Mouse (Mus musculus) kidney, embryonic 14.5 days (tissue): ENCODE data around the gene Gsta4. TPM values are rescaled to one million over a fixed set of nuclear protein-coding genes. Genes with fewer than 3 reads are reported as not detected.
"Not testable (repeated sequence)": the region's sequence is repeated elsewhere in the genome, so short reads cannot be mapped to it uniquely, and the experiment has no call there.

Experiments used
- ATAC-seq: fragments of 200-750 bp; cut with Nextera tagmentation; 2 replicates; pipeline ENCODE4 v1.8.0; 2017; ENCODE audit warnings: moderate number of reproducible peaks, mild to moderate bottlenecking, moderate TSS enrichment, moderate library complexity; ENCODE audit not compliant: low FRiP score, low TSS enrichment
- H3K27ac ChIP-seq: fragments of 300-500 bp; sonication (generic); 2 replicates; pipeline ENCODE4 v1.5.1; 2014; ENCODE audit warnings: low read depth, mild to moderate bottlenecking, low read length, moderate library complexity, mixed read lengths
- H3K27me3 ChIP-seq: fragments of 300-500 bp; sonication (generic); 2 replicates; pipeline ENCODE4 v1.6.1; 2014; ENCODE audit warnings: mild to moderate bottlenecking, low read length; ENCODE audit not compliant: control insufficient read depth, insufficient read depth
- H3K36me3 ChIP-seq: fragments of 300-500 bp; sonication (generic); 2 replicates; pipeline ENCODE4 v1.6.1; 2014; ENCODE audit warnings: low read length, mixed read lengths; ENCODE audit not compliant: control insufficient read depth, insufficient read depth
- H3K4me1 ChIP-seq: fragments of 300-500 bp; sonication (generic); 2 replicates; pipeline ENCODE4 v1.6.1; 2014; ENCODE audit warnings: low read length, mixed read lengths; ENCODE audit not compliant: control insufficient read depth, insufficient read depth
- H3K4me2 ChIP-seq: fragments of 300-500 bp; sonication (generic); replicated peaks from 2 replicates; pipeline ENCODE4 v1.6.1; 2014; ENCODE audit warnings: low read depth, mild to moderate bottlenecking, low read length
- H3K4me3 ChIP-seq: fragments of 300-500 bp; sonication (generic); 2 replicates; pipeline ENCODE4 v1.5.1; 2014; ENCODE audit warnings: mild to moderate bottlenecking, low read length
- H3K9ac ChIP-seq: fragments of 300-500 bp; sonication (generic); 2 replicates; pipeline ENCODE4 v1.6.1; 2014; ENCODE audit warnings: low read depth, mild to moderate bottlenecking, low read length, moderate library complexity
- H3K9me3 ChIP-seq: fragments of 300-500 bp; sonication (generic); 2 replicates; pipeline ENCODE4 v1.6.1; 2016; ENCODE audit warnings: low read length; ENCODE audit not compliant: control insufficient read depth
- WGBS: fragments of 180-500 bp; shearing (Covaris S2); extraction: QIAGEN DNeasy Blood & Tissue Kit; methylation state at CpG from one replicate; pipeline ENCODE4 v1.1.7; 2014; 5-methylcytosine and 5-hydroxymethylcytosine counted together
- polyA plus RNA-seq: library from polyadenylated mRNA; unstranded; fragments of >200 nt; fragmentation: Nextera tagmentation; extraction: Ambion mirVana; gene quantifications from 2 replicates; pipeline ENCODE4 v1.2.1, GENCODE M21; 2014

The Gsta4 gene
- 102 and 108 TPM in 2 replicates for polyA plus RNA-seq

GRCm38 (mm10) chr9:78182474-78182873 is at the start of gene Gsta4:
TSS of gene Gsta4 (plus strand) at chr9:78182774.
- not testable (repeated sequence) for H3K27ac ChIP-seq, H3K4me3 ChIP-seq, H3K4me1 ChIP-seq, H3K4me2 ChIP-seq, H3K9me3 ChIP-seq, H3K36me3 ChIP-seq, ATAC-seq, H3K27me3 ChIP-seq, H3K9ac ChIP-seq
- WGBS: 98% methylated on average over 4 of the region's 7 CpGs

- Histone ChIP-seq H3K27ac (no peak overlapping the region), H3K9me3 (no peaks in the 10 kb centered on the region), H3K4me1 (no peaks in the 10 kb centered on the region), H3K27me3 (no peaks in the 10 kb centered on the region), H3K9ac (no peak overlapping the region), H3K4me2 (no peak overlapping the region), H3K36me3 (peaks cover 36% of the 10 kb centered on the region), H3K4me3 (no peak overlapping the region)
- 24% methylated on average over 7 of the region's 7 CpGs for WGBS
- peak; percentile 79; the same call in 1 of the 2 replicates for ATAC-seq
Observed at GRCm38 (mm10) chr9:78135658-78136057, 46.9 kb upstream of the Gsta4 start.

GRCm38 (mm10) chr9:78138044-78138676 is 44.4 kb upstream of the Gsta4 start:
- Histone ChIP-seq H3K36me3 (peaks cover 36% of the 10 kb centered on the region), H3K9ac (no peak overlapping the region), H3K27me3 (no peaks in the 10 kb centered on the region), H3K4me2 (no peak overlapping the region), H3K27ac (no peak overlapping the region), H3K4me1 (no peaks in the 10 kb centered on the region), H3K4me3 (no peak overlapping the region), H3K9me3 (peaks cover 8% of the 10 kb centered on the region)
- ATAC-seq: no peak
- WGBS: 78% methylated on average over 9 of the region's 9 CpGs

- no peaks in the 10 kb centered on the region for H3K27me3 ChIP-seq
- H3K4me1 ChIP-seq: no peaks in the 10 kb centered on the region
- no peak for ATAC-seq
- H3K9ac ChIP-seq: no peak overlapping the region
- H3K9me3 ChIP-seq: peaks cover 8% of the 10 kb centered on the region
- no peak overlapping the region for H3K27ac ChIP-seq
- H3K4me2 ChIP-seq: no peak overlapping the region
- WGBS: 79% methylated on average over 4 of the region's 4 CpGs
- peaks cover 40% of the 10 kb centered on the region for H3K36me3 ChIP-seq
- H3K4me3 ChIP-seq: no peak overlapping the region
Observed at GRCm38 (mm10) chr9:78139463-78139862, 43.1 kb upstream of the Gsta4 start.

GRCm38 (mm10) chr9:78146099-78146498 is 36.5 kb upstream of the Gsta4 start:
- no peaks in the 10 kb centered on the region for H3K4me1 ChIP-seq
- H3K4me2 ChIP-seq: no peak overlapping the region
- no peak overlapping the region for H3K9ac ChIP-seq
- no peak overlapping the region for H3K27ac ChIP-seq
- H3K4me3 ChIP-seq: no peak overlapping the region
- ATAC-seq: no peak
- 68% methylated on average over 4 of the region's 4 CpGs for WGBS
- H3K27me3 ChIP-seq: no peaks in the 10 kb centered on the region
- peaks cover 8% of the 10 kb centered on the region for H3K9me3 ChIP-seq
- H3K36me3 ChIP-seq: peaks cover 33% of the 10 kb centered on the region

- no peak overlapping the region for H3K4me2 ChIP-seq
- no peak for ATAC-seq
- H3K27ac ChIP-seq: no peak overlapping the region
- H3K36me3 ChIP-seq: peaks cover 30% of the 10 kb centered on the region
- no peak overlapping the region for H3K9ac ChIP-seq
- WGBS: 88% methylated on average over 6 of the region's 6 CpGs
- no peaks in the 10 kb centered on the region for H3K27me3 ChIP-seq
- no peaks in the 10 kb centered on the region for H3K4me1 ChIP-seq
- no peak overlapping the region for H3K4me3 ChIP-seq
- peaks cover 8% of the 10 kb centered on the region for H3K9me3 ChIP-seq
Observed at GRCm38 (mm10) chr9:78146627-78147026, 35.9 kb upstream of the Gsta4 start.

- no peaks in the 10 kb centered on the region for H3K4me1 ChIP-seq
- H3K4me3 ChIP-seq: no peak overlapping the region
- ATAC-seq: no peak
- no peaks in the 10 kb centered on the region for H3K27me3 ChIP-seq
- no peak overlapping the region for H3K27ac ChIP-seq
- peaks cover 22% of the 10 kb centered on the region; the same call in 1 of the 2 replicates for H3K36me3 ChIP-seq
- H3K4me2 ChIP-seq: no peak overlapping the region
- WGBS: 87% methylated on average over 6 of the region's 6 CpGs
- H3K9me3 ChIP-seq: no peaks in the 10 kb centered on the region
- no peak overlapping the region for H3K9ac ChIP-seq
Observed at GRCm38 (mm10) chr9:78148149-78148548, 34.4 kb upstream of the Gsta4 start.

GRCm38 (mm10) chr9:78149770-78150169 is 32.8 kb upstream of the Gsta4 start:
- not testable (repeated sequence) for H3K9me3 ChIP-seq, H3K4me3 ChIP-seq, H3K4me1 ChIP-seq, H3K27ac ChIP-seq, H3K9ac ChIP-seq, H3K4me2 ChIP-seq, H3K27me3 ChIP-seq, ATAC-seq
- H3K36me3 ChIP-seq: peaks cover 19% of the 10 kb centered on the region; the same call in 1 of the 2 replicates
- WGBS: 87% methylated on average over 2 of the region's 2 CpGs

GRCm38 (mm10) chr9:78154211-78154977 is 28.2 kb upstream of the Gsta4 start:
- 0 out of 2 replicates have a peak, but pooled peaks cover 3% of the 10 kb centered on the region for H3K4me1 ChIP-seq
- H3K9ac ChIP-seq: no peak overlapping the region
- peaks cover 43% of the 10 kb centered on the region for H3K36me3 ChIP-seq
- no peaks in the 10 kb centered on the region for H3K27me3 ChIP-seq
- no peaks in the 10 kb centered on the region for H3K9me3 ChIP-seq
- H3K27ac ChIP-seq: peak overlapping the region; percentile 48; the same call in 1 of the 2 replicates
- WGBS: 67% methylated on average over 11 of the region's 11 CpGs
- H3K4me3 ChIP-seq: no peak overlapping the region
- peak; percentile 74; the same call in 1 of the 2 replicates for ATAC-seq
- H3K4me2 ChIP-seq: no peak overlapping the region
